Mouse (Mus musculus) heart, adult 2 months (tissue): ENCODE results near the gene Smpd2. TPM values are rescaled to one million over a fixed set of nuclear protein-coding genes. Genes with fewer than 3 reads are reported as not detected.
A peak's percentile ranks its signal among the peaks of the same experiment; 100 is the strongest.

ENCODE experiments used
- DNase-seq, 2 experiments: peaks; one replicate each; pipeline ENCODE4 v3.0.0; 2021
- H3K27ac ChIP-seq: fragments of 200-600 bp; 2 replicates; pipeline ENCODE4 v1.8.1; 2022
- H3K27me3 ChIP-seq: fragments of 200-500 bp; 2 replicates; pipeline ENCODE4 v1.6.1; 2012; ENCODE audit warnings: mild to moderate bottlenecking, low read length, inconsistent platforms, mixed read lengths; ENCODE audit not compliant: control insufficient read depth, insufficient read depth
- H3K36me3 ChIP-seq: fragments of 200-500 bp; 2 replicates; pipeline ENCODE4 v1.6.1; 2012; ENCODE audit warnings: low read length, inconsistent platforms; ENCODE audit not compliant: control insufficient read depth, insufficient read depth
- H3K4me1 ChIP-seq: fragments of 200-500 bp; 2 replicates; pipeline ENCODE4 v1.6.1; 2011; ENCODE audit warnings: low read length; ENCODE audit not compliant: control insufficient read depth, insufficient read depth
- H3K4me3 ChIP-seq: fragments of 200-600 bp; 2 replicates; pipeline ENCODE4 v1.8.1; 2022
- H3K79me2 ChIP-seq: fragments of 200-500 bp; replicated peaks from 2 replicates; pipeline ENCODE4 v1.6.1; 2012; ENCODE audit warnings: mild to moderate bottlenecking, inconsistent platforms, low read length, moderate library complexity, mixed read lengths; ENCODE audit not compliant: control insufficient read depth, insufficient read depth
- H3K9ac ChIP-seq: fragments of 200-500 bp; 2 replicates; pipeline ENCODE4 v1.6.1; 2012; ENCODE audit warnings: low read depth, mild to moderate bottlenecking, control low read depth, inconsistent platforms, low read length, mixed read lengths
- CTCF ChIP-seq: fragments of 200-600 bp; IDR thresholded peaks from 2 replicates; pipeline ENCODE4 v1.8.1; 2022; ENCODE audit warnings: antibody characterized with exemption, mild to moderate bottlenecking, moderate library complexity
- EP300 ChIP-seq: fragments of 200-500 bp; IDR thresholded peaks from 2 replicates; pipeline ENCODE4 v1.6.1; 2011; ENCODE audit warnings: low read depth, low read length, control low read depth; ENCODE audit not compliant: insufficient read depth
- POLR2A ChIP-seq: fragments of 200-500 bp; IDR thresholded peaks from 2 replicates; pipeline ENCODE4 v1.6.1; 2011; ENCODE audit warnings: mild to moderate bottlenecking, low read depth, low read length, control low read depth; ENCODE audit not compliant: insufficient read depth
- WGBS: fragments of 180-500 bp; shearing (Covaris S2); methylation state at CpG from one replicate; pipeline ENCODE4 v1.1.7; 2018; 5-methylcytosine and 5-hydroxymethylcytosine counted together
- intact Hi-C: fragments of 180-260 bp; cut with DNase I; formaldehyde crosslinking; loops from one replicate; pipeline ENCODE4 v1.15.1; 2025
- polyA plus RNA-seq: library from polyadenylated mRNA; depleted of rRNA; stranded (reverse); fragments of >200 nt; gene quantifications from 2 replicates; pipeline ENCODE4 v1.2.3, GENCODE M21; 2012
- total RNA-seq, 2 experiments: library from RNA; stranded (reverse); gene quantifications; 2 replicates each; pipeline ENCODE4 v1.2.3; 2021

Smpd2 gene
- total and polyA plus RNA-seq, 3 experiments: 31.8 to 60.8 (median 36.2) TPM

DNA sequence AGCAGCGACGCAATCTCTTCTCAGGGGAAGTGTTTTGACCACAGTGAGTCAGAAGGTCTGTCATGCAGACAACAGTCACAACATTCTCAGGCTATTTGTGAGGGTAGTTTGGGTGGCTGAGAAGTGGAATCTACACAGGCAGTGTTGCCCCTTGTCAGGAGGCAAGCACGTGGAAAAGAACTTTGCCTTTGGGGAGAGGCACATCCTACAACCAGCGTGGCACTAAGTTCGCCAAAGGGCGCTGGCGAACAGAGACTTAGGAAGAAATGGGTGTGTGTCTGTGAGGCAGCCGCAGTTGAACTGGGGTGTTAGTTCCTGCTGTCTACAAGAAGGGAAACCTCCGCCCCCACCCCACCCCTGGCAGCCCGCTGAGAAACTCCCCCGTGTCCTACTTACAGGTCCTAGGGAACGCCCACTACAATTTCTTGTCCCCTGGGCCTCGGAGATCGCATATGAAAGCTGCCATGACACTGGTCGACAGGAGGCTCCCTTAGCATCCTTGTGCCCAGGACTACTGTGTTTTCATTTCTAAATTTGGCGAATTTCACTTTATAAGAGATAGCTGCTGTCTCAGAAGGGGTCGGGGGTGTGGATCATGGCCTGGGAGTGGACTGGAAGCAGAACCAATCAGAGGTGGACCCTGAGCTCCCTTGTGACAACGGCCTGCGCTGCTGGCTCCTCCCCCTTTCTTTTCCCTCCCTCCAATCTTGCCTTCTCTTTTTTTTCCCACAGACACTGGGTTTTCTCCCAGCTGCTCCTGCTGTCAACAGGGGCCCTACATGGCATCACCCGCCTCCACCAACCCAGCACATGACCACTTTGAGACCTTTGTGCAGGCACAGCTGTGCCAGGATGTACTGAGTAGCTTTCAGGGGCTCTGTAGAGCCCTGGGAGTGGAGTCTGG lies 12.6 kb downstream of the Smpd2 start:
- intact Hi-C loops: loop anchor here (1.0 kb wide), 1 partner anchor 27 kb away; the partner anchor contains the start of gene Zbtb24
- H3K27ac ChIP-seq: peak overlapping the region; percentile 59
- TF ChIP-seq EP300 (0 out of 2 replicates have a peak, but pooled peaks have one; percentile 14), POLR2A (peak; percentile 83), CTCF (no peak)
- no peaks in the 10 kb centered on the region for H3K79me2 ChIP-seq
- no peaks in the 10 kb centered on the region for H3K27me3 ChIP-seq
- 14% methylated on average over 20 of the region's 20 CpGs for WGBS
- H3K36me3 ChIP-seq: peaks cover 4% of the 10 kb centered on the region; the same call in 1 of the 2 replicates
- peaks cover 15% of the 10 kb centered on the region for H3K4me1 ChIP-seq
- DNase-seq: peak; percentile 78 to 85
- H3K4me3 ChIP-seq: peak overlapping the region; percentile 58
- peak overlapping the region; percentile 86 for H3K9ac ChIP-seq

DNA sequence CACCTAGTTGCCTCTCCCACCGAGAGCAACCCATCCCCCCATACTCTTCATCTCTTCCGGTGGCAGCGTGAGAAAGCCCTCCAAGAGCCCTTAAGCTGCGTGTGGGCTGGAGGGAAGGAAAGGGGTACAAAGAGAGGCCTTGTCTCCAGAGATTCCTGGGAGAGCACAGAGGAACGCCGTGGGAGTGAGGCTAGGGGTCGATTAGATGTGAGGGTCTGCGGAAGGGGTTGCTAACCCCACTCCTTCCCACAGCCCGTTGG lies 13.2 kb downstream of the Smpd2 start:
- H3K36me3 ChIP-seq: peaks cover 4% of the 10 kb centered on the region; the same call in 1 of the 2 replicates
- TF ChIP-seq EP300: no peak
- TF ChIP-seq POLR2A: no peak
- TF ChIP-seq CTCF: no peak
- H3K27ac ChIP-seq: peak overlapping the region; percentile 59
- peak overlapping the region; percentile 58 for H3K4me3 ChIP-seq
- H3K9ac ChIP-seq: peak overlapping the region; percentile 86
- no peaks in the 10 kb centered on the region for H3K27me3 ChIP-seq
- peaks cover 15% of the 10 kb centered on the region for H3K4me1 ChIP-seq
- intact Hi-C loops: loop anchor here (1.0 kb wide), 1 partner anchor 27 kb away; the partner anchor contains the start of gene Zbtb24
- H3K79me2 ChIP-seq: no peaks in the 10 kb centered on the region
- 5% methylated on average over 9 of the region's 9 CpGs for WGBS
- DNase-seq: no peak

DNA sequence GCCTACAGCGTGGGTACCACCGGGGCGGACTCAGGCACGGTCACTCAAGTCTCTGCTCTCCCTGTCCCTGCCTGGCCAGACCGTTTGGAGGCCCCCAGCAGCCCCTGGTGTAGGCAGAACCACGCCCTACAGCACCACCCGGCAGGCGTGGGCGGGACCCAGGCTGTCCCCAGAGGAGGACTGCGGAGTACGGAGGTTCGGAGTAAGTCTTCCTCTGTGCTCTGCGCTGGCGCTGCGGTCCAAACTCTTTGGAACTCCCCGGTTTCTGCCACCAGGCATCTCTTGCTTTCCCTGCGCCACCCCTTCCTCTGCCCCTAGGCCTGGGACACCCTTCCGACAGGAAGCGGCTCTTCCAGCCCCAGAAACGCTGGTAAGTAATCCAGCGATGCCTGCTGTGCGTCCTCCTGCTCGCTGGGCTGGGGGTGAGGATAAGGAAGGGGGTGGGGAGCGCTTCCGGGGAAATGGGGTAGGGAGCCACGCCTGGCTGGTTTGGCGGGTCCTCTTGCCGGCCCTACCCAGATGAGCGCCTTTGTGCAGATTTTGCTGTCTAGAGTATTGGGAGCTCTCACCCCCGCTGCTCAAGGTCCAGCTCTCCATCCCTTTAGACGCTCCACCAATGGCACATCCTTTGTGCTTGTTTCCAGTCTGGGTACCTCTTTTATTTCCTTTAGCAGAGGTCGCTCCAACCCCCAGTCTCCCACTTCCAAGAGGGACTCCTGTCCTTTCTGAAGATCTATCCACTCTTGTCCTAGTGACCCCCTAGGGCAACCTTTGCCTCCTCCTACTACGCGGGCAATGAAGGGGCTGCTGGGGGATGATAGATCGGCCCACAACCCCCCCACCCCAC lies 13.8 kb downstream of the Smpd2 start, which contains the start of gene Mical1:
Gene Mical1 (plus strand): TSS at position 144 of the 847 bp plus-strand sequence.
- Histone ChIP-seq H3K27ac (peak within 1 kb of the TSS; percentile 59), H3K36me3 (peaks cover 4% of the 10 kb centered on the region; the same call in 1 of the 2 replicates), H3K27me3 (no peaks in the 10 kb centered on the region), H3K9ac (peak within 1 kb of the TSS; percentile 86), H3K79me2 (no peaks in the 10 kb centered on the region), H3K4me1 (peaks cover 15% of the 10 kb centered on the region), H3K4me3 (peak within 1 kb of the TSS; percentile 58)
- TF ChIP-seq POLR2A: peak; percentile 72
- peak; percentile 11; the same call in 1 of the 2 replicates for TF ChIP-seq CTCF
- TF ChIP-seq EP300: 0 out of 2 replicates have a peak, but pooled peaks have one; percentile 12
- WGBS: 1% methylated on average over 35 of the region's 35 CpGs
- intact Hi-C loops: loop anchor here (1.0 kb wide), 1 partner anchor 26 kb away; the partner anchor contains the start of gene Zbtb24
- DNase-seq: peak; percentile 85 to 87

DNA sequence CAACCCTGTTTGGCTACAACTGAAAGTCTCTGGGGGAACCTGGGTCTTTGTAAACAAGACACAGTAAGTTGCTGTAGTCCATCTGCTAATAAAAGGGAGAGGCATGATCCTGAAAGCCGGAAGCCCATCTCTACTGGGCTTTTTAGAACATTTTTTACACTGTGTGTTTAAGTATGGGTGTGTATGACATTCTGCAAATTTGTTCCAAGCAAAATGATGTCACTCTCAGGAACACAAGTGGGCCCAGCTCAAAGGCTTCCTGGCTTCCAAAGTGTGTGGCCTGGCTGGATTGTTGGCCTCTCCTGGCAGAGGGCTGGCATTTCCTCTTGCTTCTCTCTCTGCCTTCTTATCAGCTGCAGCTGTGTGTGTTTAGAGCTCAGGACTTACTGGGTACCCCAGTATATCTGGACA lies 15.2 kb downstream of the Smpd2 start:
- intact Hi-C loops: no loop called here
- Histone ChIP-seq H3K27me3 (no peaks in the 10 kb centered on the region), H3K4me3 (0 out of 2 replicates have a peak overlapping the region, but pooled peaks have one; percentile 20), H3K36me3 (peaks cover 4% of the 10 kb centered on the region; the same call in 1 of the 2 replicates), H3K4me1 (peaks cover 15% of the 10 kb centered on the region), H3K27ac (peak overlapping the region; percentile 59), H3K79me2 (no peaks in the 10 kb centered on the region), H3K9ac (no peak overlapping the region)
- WGBS: 26% methylated on average over 1 of the region's 1 CpGs
- peak; percentile 51 to 68 for DNase-seq
- peak; percentile 63; the same call in 1 of the 2 replicates for TF ChIP-seq EP300
- no peak for TF ChIP-seq POLR2A

DNA sequence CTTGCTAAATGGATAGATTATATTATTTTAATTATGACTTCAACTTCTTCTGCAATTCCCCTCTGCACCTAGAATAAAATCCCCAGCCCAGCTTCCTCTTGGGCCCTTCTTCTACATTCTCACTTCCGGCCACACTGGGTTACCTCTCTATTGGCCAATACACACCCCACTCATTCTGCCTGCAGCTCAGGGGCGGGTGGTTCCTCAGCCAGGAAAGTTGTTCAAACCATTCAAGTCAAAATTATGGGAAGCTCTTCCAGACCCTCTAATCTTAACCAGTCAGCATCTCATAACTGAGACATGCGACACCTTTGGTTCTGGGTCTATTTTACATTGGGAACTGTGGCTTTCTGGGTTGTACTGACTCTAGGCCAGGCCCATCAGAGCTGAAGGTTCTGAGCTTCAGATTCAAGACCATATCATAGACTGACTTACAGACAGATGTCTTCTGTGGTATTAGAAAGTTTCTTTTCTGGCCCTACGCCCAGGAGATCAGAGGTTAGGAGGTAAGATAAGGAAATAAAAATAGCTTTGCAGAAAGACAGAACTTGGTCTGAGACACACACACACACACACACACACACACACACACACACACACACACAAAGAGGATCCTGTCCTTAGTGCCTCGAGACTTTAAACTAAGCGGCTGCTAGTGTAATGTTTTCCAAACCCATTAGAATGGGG lies 16.2 kb downstream of the Smpd2 start:
- H3K79me2 ChIP-seq: no peaks in the 10 kb centered on the region
- intact Hi-C loops: no loop called here
- 26% methylated on average over 6 of the region's 6 CpGs for WGBS
- peak overlapping the region; percentile 59 for H3K27ac ChIP-seq
- no peak overlapping the region for H3K9ac ChIP-seq
- peaks cover 4% of the 10 kb centered on the region; the same call in 1 of the 2 replicates for H3K36me3 ChIP-seq
- H3K4me1 ChIP-seq: peaks cover 15% of the 10 kb centered on the region
- H3K27me3 ChIP-seq: no peaks in the 10 kb centered on the region
- no peak for TF ChIP-seq CTCF
- no peak for TF ChIP-seq POLR2A
- TF ChIP-seq EP300: no peak
- no peak overlapping the region for H3K4me3 ChIP-seq
- DNase-seq: peak in 1 of 2 experiments; percentile 56
